Mouse (Mus musculus) embryonic stem cell, embryonic (primary cell): ENCODE results near the gene Dclre1a.

Source experiments
- CTCF ChIA-PET, 4 experiments: fragments of 300-600 bp in 2 of 4; fragments of 350-600 bp in 2 of 4; sonication (Branson Sonifier 250); formaldehyde crosslinking; loops; one replicate each; lab custom pipeline; 2022; ENCODE audit warnings: inconsistent platforms in 2 of 4; lab: Charles Lee
- POLR2A ChIA-PET, 4 experiments: fragments of 300-600 bp in 2 of 4; fragments of 350-600 bp in 2 of 4; sonication (Branson Sonifier 250); formaldehyde crosslinking; loops; one replicate each; lab custom pipeline; 2022; ENCODE audit warnings: antibody characterized with exemption in 4 of 4, inconsistent platforms in 1 of 4; lab: Charles Lee

The Dclre1a gene

GRCm38 (mm10) chr19:56547456-56548229 lies at the start of gene Dclre1a:
Dclre1a (minus strand) TSS chr19:56548222.
- ChIA-PET POLR2A (interaction anchor here (0.5 to 1.6 kb wide), 31 partner anchors 8 to 1385 kb away, joined by 3 to 7 read pairs (median 3); no protein-coding TSS in a partner anchor), CTCF (interaction anchor here in 3 of 4 experiments (0.6 to 0.7 kb wide), 4 partner anchors 31 to 164 kb away, joined by 3 to 7 read pairs (median 5); no protein-coding TSS in a partner anchor)

- ChIA-PET POLR2A (interaction anchor here in 1 of 4 experiments (1.2 to 1.6 kb wide), 3 partner anchors 10 to 68 kb away, joined by 3 to 4 read pairs (median 4); no protein-coding TSS in a partner anchor), CTCF (no interaction called here)
Observed at GRCm38 (mm10) chr19:56592472-56592871, 44.5 kb upstream of the Dclre1a start.

- ChIA-PET CTCF (no interaction called here), POLR2A (no interaction called here)
Observed at GRCm38 (mm10) chr19:56590250-56590649, 42.2 kb upstream of the Dclre1a start.

GRCm38 (mm10) chr19:56589455-56589854 lies 41.4 kb upstream of the Dclre1a start:
- CTCF ChIA-PET, result interaction anchor here in 2 of 4 experiments (0.6 to 0.7 kb wide), 2 partner anchors 186 to 231 kb away, joined by 3 to 4 read pairs; no protein-coding TSS in a partner anchor

GRCm38 (mm10) chr19:56589008-56589407 lies 41.0 kb upstream of the Dclre1a start:
- POLR2A ChIA-PET, result no interaction called here
- CTCF ChIA-PET, result interaction anchor here in 2 of 4 experiments (0.6 to 0.7 kb wide), 2 partner anchors 187 to 230 kb away, joined by 3 to 4 read pairs; no protein-coding TSS in a partner anchor

More at GRCm38 (mm10) chr19:56589455-56589854, 41.4 kb upstream of the Dclre1a start:
- POLR2A ChIA-PET, result no interaction called here

- POLR2A ChIA-PET, result interaction anchor here in 2 of 4 experiments (0.6 to 0.8 kb wide), 2 partner anchors 11 to 136 kb away, joined by 3 read pairs; no protein-coding TSS in a partner anchor
- CTCF ChIA-PET, result interaction anchor here in 1 of 4 experiments (0.6 kb wide), 1 partner anchor 180 kb away, joined by 3 read pairs; no protein-coding TSS in a partner anchor
Observed at GRCm38 (mm10) chr19:56588205-56588626, 40.2 kb upstream of the Dclre1a start.

- CTCF ChIA-PET, result no interaction called here
- POLR2A ChIA-PET, result interaction anchor here in 1 of 4 experiments (1.0 kb wide), 1 partner anchor 13 kb away, joined by 3 read pairs; no protein-coding TSS in a partner anchor
Observed at GRCm38 (mm10) chr19:56586320-56586719, 38.3 kb upstream of the Dclre1a start.

GRCm38 (mm10) chr19:56584288-56584687 lies 36.3 kb upstream of the Dclre1a start:
- POLR2A ChIA-PET, result interaction anchor here in 2 of 4 experiments (0.6 to 0.8 kb wide), 2 partner anchors 11 to 238 kb away, joined by 3 read pairs; partner anchors contain the start of gene Ccdc186 (in 1 of the 2)
- CTCF ChIA-PET, result interaction anchor here in 1 of 4 experiments (0.6 kb wide), 1 partner anchor 447 kb away, joined by 5 read pairs; no protein-coding TSS in a partner anchor

GRCm38 (mm10) chr19:56583785-56584184 lies 35.8 kb upstream of the Dclre1a start:
- CTCF ChIA-PET, result no interaction called here
- POLR2A ChIA-PET, result interaction anchor here in 1 of 4 experiments (0.6 to 0.8 kb wide), 2 partner anchors 36 to 238 kb away, joined by 3 read pairs; partner anchors contain the start of genes Ccdc186 and Dclre1a

GRCm38 (mm10) chr19:56581981-56582380 lies 34.0 kb upstream of the Dclre1a start:
- ChIA-PET CTCF (no interaction called here), POLR2A (interaction anchor here in 3 of 4 experiments (0.6 to 1.5 kb wide), 3 partner anchors 11 to 634 kb away, joined by 3 to 4 read pairs (median 4); no protein-coding TSS in a partner anchor)

- POLR2A ChIA-PET, result interaction anchor here in 3 of 4 experiments (0.6 to 1.6 kb wide), 5 partner anchors 10 to 502 kb away, joined by 3 read pairs; no protein-coding TSS in a partner anchor
- CTCF ChIA-PET, result no interaction called here
Observed at GRCm38 (mm10) chr19:56577801-56578200, 29.8 kb upstream of the Dclre1a start.

- POLR2A ChIA-PET, result interaction anchor here (0.6 to 1.8 kb wide), 8 partner anchors 8 to 140 kb away, joined by 3 to 6 read pairs (median 4); no protein-coding TSS in a partner anchor
- CTCF ChIA-PET, result interaction anchor here in 1 of 4 experiments (0.5 kb wide), 1 partner anchor 221 kb away, joined by 3 read pairs; no protein-coding TSS in a partner anchor
Observed at GRCm38 (mm10) chr19:56573184-56573583, 25.2 kb upstream of the Dclre1a start.

- CTCF ChIA-PET, result no interaction called here
- POLR2A ChIA-PET, result interaction anchor here in 2 of 4 experiments (1.0 to 1.7 kb wide), 3 partner anchors 23 to 123 kb away, joined by 3 to 4 read pairs (median 4); partner anchors contain the start of genes Dclre1a (in 1 of the 2) and Nhlrc2 (in 1 of the 2)
Observed at GRCm38 (mm10) chr19:56571913-56572312, 23.9 kb upstream of the Dclre1a start.

- POLR2A ChIA-PET, result interaction anchor here in 1 of 4 experiments (1.7 kb wide), 1 partner anchor 23 kb away, joined by 4 read pairs; the partner anchor contains the start of genes Dclre1a and Nhlrc2
- CTCF ChIA-PET, result no interaction called here
Observed at GRCm38 (mm10) chr19:56571234-56571633, 23.2 kb upstream of the Dclre1a start.

GRCm38 (mm10) chr19:56570781-56571180 lies 22.8 kb upstream of the Dclre1a start:
- POLR2A ChIA-PET, result interaction anchor here in 1 of 4 experiments (1.7 kb wide), 1 partner anchor 23 kb away, joined by 4 read pairs; the partner anchor contains the start of genes Dclre1a and Nhlrc2
- CTCF ChIA-PET, result no interaction called here

- CTCF ChIA-PET, result no interaction called here
- POLR2A ChIA-PET, result interaction anchor here in 1 of 4 experiments (1.3 kb wide), 1 partner anchor 12 kb away, joined by 3 read pairs; no protein-coding TSS in a partner anchor
Observed at GRCm38 (mm10) chr19:56566940-56567339, 18.9 kb upstream of the Dclre1a start.

- CTCF ChIA-PET, result interaction anchor here in 3 of 4 experiments (0.5 to 2.2 kb wide), 8 partner anchors 158 to 342 kb away, joined by 3 to 17 read pairs (median 4); no protein-coding TSS in a partner anchor
- POLR2A ChIA-PET, result interaction anchor here in 3 of 4 experiments (0.5 to 1.3 kb wide), 5 partner anchors 11 to 371 kb away, joined by 3 to 6 read pairs (median 3); partner anchors contain the start of genes Dclre1a (in 2 of the 3) and Nhlrc2 (in 1 of the 3)
Observed at GRCm38 (mm10) chr19:56566041-56566440, 18.0 kb upstream of the Dclre1a start.

- POLR2A ChIA-PET, result interaction anchor here in 3 of 4 experiments (0.7 to 0.8 kb wide), 3 partner anchors 17 to 372 kb away, joined by 3 read pairs; partner anchors contain the start of genes Dclre1a (in 1 of the 3) and Nhlrc2 (in 1 of the 3)
- CTCF ChIA-PET, result interaction anchor here in 3 of 4 experiments (0.5 to 2.2 kb wide), 9 partner anchors 46 to 343 kb away, joined by 3 to 17 read pairs (median 4); no protein-coding TSS in a partner anchor
Observed at GRCm38 (mm10) chr19:56565358-56565757, 17.3 kb upstream of the Dclre1a start.
